Comparison of ENCODE assay signal across 8 mouse cellular contexts in genomic region chr19:45058841-45059240, GRCm38 (mm10). TPM values are rescaled to one million over a fixed set of nuclear protein-coding genes. Genes with fewer than 3 reads are reported as not detected.
DNase-seq lines count a peak whose midpoint lies in the region; ATAC-seq and TF ChIP-seq lines count a peak whose summit lies in the region.

No protein-coding gene starts in this region.

- H3K36me3 ChIP-seq in kidney, postnatal 0 days (ENCODE audit: insufficient read depth, low read length), result 0 out of 2 replicates have a peak, but pooled peaks cover 3% of the 10 kb centered on the region
- H3K36me3 ChIP-seq in embryonic facial prominence, embryonic 12.5 days, result 0 out of 2 replicates have a peak, but pooled peaks cover under 1% of the 10 kb centered on the region
- H3K36me3 ChIP-seq in intestine, embryonic 15.5 days, result 0 out of 2 replicates have a peak, but pooled peaks cover 2% of the 10 kb centered on the region
- H3K36me3 ChIP-seq in myocyte (ENCODE audit: control insufficient read depth, insufficient read depth), result no peaks in the 10 kb centered on the region

- no peak for TF ChIP-seq POLR2A in myocyte (IDR thresholded peaks at IDR 0.05; ENCODE audit: insufficient read length, low read depth)

- H3K27ac ChIP-seq in kidney, postnatal 0 days, result peak overlapping the region; percentile 90
- H3K27ac ChIP-seq in embryonic facial prominence, embryonic 12.5 days, result peak overlapping the region; percentile 96
- peak overlapping the region; percentile 98 for H3K27ac ChIP-seq in intestine, embryonic 15.5 days

- peak overlapping the region; percentile 22 for H3ac ChIP-seq in myocyte (ENCODE audit: control insufficient read depth, insufficient read length)

- ATAC-seq in kidney, postnatal 0 days (replicated peaks; ENCODE audit: low FRiP score, low read depth), result no peak
- ATAC-seq in embryonic facial prominence, embryonic 12.5 days (ENCODE audit: insufficient number of reproducible peaks, insufficient read depth, low FRiP score, low TSS enrichment), result no peak
- ATAC-seq in intestine, embryonic 15.5 days, result no peak; the same call in none of the 2 replicates

- peaks cover 13% of the 10 kb centered on the region for H3K4me1 ChIP-seq in kidney, postnatal 0 days (replicated peaks; ENCODE audit: insufficient read depth, low read length)
- H3K4me1 ChIP-seq in embryonic facial prominence, embryonic 12.5 days, result peaks cover 23% of the 10 kb centered on the region
- peaks cover 11% of the 10 kb centered on the region; the same call in 1 of the 2 replicates for H3K4me1 ChIP-seq in intestine, embryonic 15.5 days (replicated peaks)

- WGBS in kidney, postnatal 0 days, result under 1% methylated on average over 14 of the region's 14 CpGs
- whole genome bisulfite sequencing in embryonic facial prominence, embryonic 12.5 days, result under 1% methylated on average over 14 of the region's 14 CpGs
- under 1% methylated on average over 14 of the region's 14 CpGs for WGBS in intestine, embryonic 15.5 days

- 0 out of 2 replicates have a peak, but pooled peaks cover under 1% of the 10 kb centered on the region for H3K27me3 ChIP-seq in kidney, postnatal 0 days (ENCODE audit: insufficient read depth, low read length)
- H3K27me3 ChIP-seq in embryonic facial prominence, embryonic 12.5 days, result peaks cover under 1% of the 10 kb centered on the region
- H3K27me3 ChIP-seq in intestine, embryonic 15.5 days (replicated peaks), result no peaks in the 10 kb centered on the region; the same call in 1 of the 2 replicates
- no peaks in the 10 kb centered on the region for H3K27me3 ChIP-seq in myocyte (ENCODE audit: control insufficient read depth, insufficient read depth, insufficient read length)

- peak overlapping the region; percentile 41 for H3K4me3 ChIP-seq in kidney, postnatal 0 days (replicated peaks; ENCODE audit: low read depth, low read length)
- H3K4me3 ChIP-seq in embryonic facial prominence, embryonic 12.5 days, result peak overlapping the region; percentile 52
- peak overlapping the region; percentile 52 for H3K4me3 ChIP-seq in intestine, embryonic 15.5 days (replicated peaks)
- H3K4me3 ChIP-seq in myocyte, result peak overlapping the region; percentile 47

- peak overlapping the region; percentile 64 for H3K4me2 ChIP-seq in kidney, postnatal 0 days (ENCODE audit: low read length)
- H3K4me2 ChIP-seq in embryonic facial prominence, embryonic 12.5 days (replicated peaks), result peak overlapping the region; percentile 73
- H3K4me2 ChIP-seq in intestine, embryonic 15.5 days (replicated peaks), result peak overlapping the region; percentile 78
- peak overlapping the region; percentile 80 for H3K4me2 ChIP-seq in myocyte (ENCODE audit: low read depth)

- TF ChIP-seq CTCF in kidney, postnatal 0 days (IDR thresholded peaks at IDR 0.05; ENCODE audit: low read depth), result no peak

- peak overlapping the region; percentile 67 for H3K9ac ChIP-seq in kidney, postnatal 0 days (ENCODE audit: low read depth, low read length)
- peak overlapping the region; percentile 72 for H3K9ac ChIP-seq in embryonic facial prominence, embryonic 12.5 days
- peak overlapping the region; percentile 74 for H3K9ac ChIP-seq in intestine, embryonic 15.5 days

- H3K79me2 ChIP-seq in myocyte (ENCODE audit: control insufficient read depth, insufficient read depth), result no peaks in the 10 kb centered on the region

- no peaks in the 10 kb centered on the region for H3K9me3 ChIP-seq in kidney, postnatal 0 days (replicated peaks; ENCODE audit: low read length)
- no peaks in the 10 kb centered on the region for H3K9me3 ChIP-seq in embryonic facial prominence, embryonic 12.5 days
- no peaks in the 10 kb centered on the region for H3K9me3 ChIP-seq in intestine, embryonic 15.5 days

- DNase-seq in kidney, postnatal 0 days (ENCODE audit: low spot score), result no peak
- no peak for DNase-seq in kidney, postnatal 36 days
- DNase-seq in left cerebral cortex, adult 8-10 months (ENCODE audit: low spot score in 2 of 2), result no peak
- no peak for DNase-seq in retina, embryonic 14.5 days (ENCODE audit: low spot score)
- DNase-seq in ovary, adult 18-20 months (ENCODE audit: low spot score), result no peak

TF ChIP-seq in myocyte, 11 proteins besides CTCF, POLR2A, EP300 and RAD21:
- TF ChIP-seq SRF (IDR thresholded peaks at IDR 0.05; ENCODE audit: control insufficient read depth, insufficient read length, low read depth) (no peak), MAX (IDR thresholded peaks at IDR 0.05; ENCODE audit: low read depth) (no peak), TCF12 (IDR thresholded peaks at IDR 0.05; ENCODE audit: insufficient read depth, poor library complexity, severe bottlenecking) (no peak), MYOD1 (IDR thresholded peaks at IDR 0.05; ENCODE audit: control insufficient read depth in 1 of 3, insufficient read length in 2 of 3, low read depth in 2 of 3) (no peak), TCF3 (IDR thresholded peaks at IDR 0.05; ENCODE audit: insufficient read length, low read depth) (no peak), USF1 (IDR thresholded peaks at IDR 0.05; ENCODE audit: low read depth) (no peak), POLR2AphosphoS2 (IDR thresholded peaks at IDR 0.05; ENCODE audit: insufficient read length, low read depth) (no peak), CEBPB (IDR thresholded peaks at IDR 0.05; ENCODE audit: insufficient read depth, poor library complexity, severe bottlenecking) (no peak), E2F4 (IDR thresholded peaks at IDR 0.05; ENCODE audit: insufficient read depth) (no peak), REST (IDR thresholded peaks at IDR 0.05; ENCODE audit: insufficient read depth, insufficient read length) (no peak), MYOG (IDR thresholded peaks at IDR 0.05; ENCODE audit: control insufficient read depth in 1 of 3, insufficient read depth in 1 of 3, insufficient read length in 2 of 3, low read depth in 2 of 3) (no peak)

RNA-seq across cellular contexts. Expression of gene Sfxn3, which starts 11.5 kb away (rescaled TPM):
- 28.4 and 29.0 TPM in 2 replicates for polyA plus RNA-seq in kidney, postnatal 0 days (2015; fragmentation: Nextera tagmentation; extraction: Ambion mirVana)
- polyA plus RNA-seq in embryonic facial prominence, embryonic 12.5 days (2016; fragmentation: Nextera tagmentation; extraction: Ambion mirVana), result 24.3 and 25.1 TPM in 2 replicates
- polyA plus RNA-seq in intestine, embryonic 15.5 days (2015; fragmentation: Nextera tagmentation; extraction: Ambion mirVana), result 19.0 and 19.4 TPM in 2 replicates
- polyA plus RNA-seq in myocyte (2012; fragmentation: generic; extraction: Trizol), result 43.4 TPM
- total RNA-seq in left cerebral cortex, adult 8-10 months (2022), result 100 to 1,000 TPM; 111 to 132 (median 121) TPM

RNA-seq across cellular contexts. Expression of gene Pdzd7, which starts 13.3 kb away (rescaled TPM):
- 0.43 and 0.80 TPM in 2 replicates for polyA plus RNA-seq in kidney, postnatal 0 days (2015; fragmentation: Nextera tagmentation; extraction: Ambion mirVana)
- polyA plus RNA-seq in embryonic facial prominence, embryonic 12.5 days (2016; fragmentation: Nextera tagmentation; extraction: Ambion mirVana), result 0.29 and 0.52 TPM in 2 replicates
- polyA plus RNA-seq in intestine, embryonic 15.5 days (2015; fragmentation: Nextera tagmentation; extraction: Ambion mirVana), result 0.40 and 0.43 TPM in 2 replicates
- polyA plus RNA-seq in myocyte (2012; fragmentation: generic; extraction: Trizol), result 5.0 TPM
- 1 to 10 TPM; 5.5 to 6.2 (median 5.7) TPM for total RNA-seq in left cerebral cortex, adult 8-10 months (2022)

RNA-seq across cellular contexts. Expression of gene Kazald1, which starts 16.2 kb away (rescaled TPM):
- 23.6 and 25.0 TPM in 2 replicates for polyA plus RNA-seq in kidney, postnatal 0 days (2015; fragmentation: Nextera tagmentation; extraction: Ambion mirVana)
- polyA plus RNA-seq in embryonic facial prominence, embryonic 12.5 days (2016; fragmentation: Nextera tagmentation; extraction: Ambion mirVana), result 7.0 and 8.4 TPM in 2 replicates
- 1.5 and 1.8 TPM in 2 replicates for polyA plus RNA-seq in intestine, embryonic 15.5 days (2015; fragmentation: Nextera tagmentation; extraction: Ambion mirVana)
- polyA plus RNA-seq in myocyte (2012; fragmentation: generic; extraction: Trizol), result 1.4 TPM
- total RNA-seq in left cerebral cortex, adult 8-10 months (2022), result 1 to 10 TPM; 5.1 to 7.0 (median 5.7) TPM

RNA-seq across cellular contexts. Expression of gene Lzts2, which starts 44.6 kb away (rescaled TPM):
- polyA plus RNA-seq in kidney, postnatal 0 days (2015; fragmentation: Nextera tagmentation; extraction: Ambion mirVana), result 58.6 and 69.5 TPM in 2 replicates
- polyA plus RNA-seq in embryonic facial prominence, embryonic 12.5 days (2016; fragmentation: Nextera tagmentation; extraction: Ambion mirVana), result 107 and 112 TPM in 2 replicates
- 56.9 and 63.2 TPM in 2 replicates for polyA plus RNA-seq in intestine, embryonic 15.5 days (2015; fragmentation: Nextera tagmentation; extraction: Ambion mirVana)
- polyA plus RNA-seq in myocyte (2012; fragmentation: generic; extraction: Trizol), result 66.1 TPM
- 10 to 100 TPM; 40.8 to 44.6 (median 43.3) TPM for total RNA-seq in left cerebral cortex, adult 8-10 months (2022)

RNA-seq across cellular contexts. Expression of gene Mrpl43, which starts 52.6 kb away (rescaled TPM):
- polyA plus RNA-seq in kidney, postnatal 0 days (2015; fragmentation: Nextera tagmentation; extraction: Ambion mirVana), result 78.9 and 79.9 TPM in 2 replicates
- polyA plus RNA-seq in embryonic facial prominence, embryonic 12.5 days (2016; fragmentation: Nextera tagmentation; extraction: Ambion mirVana), result 74.5 and 75.8 TPM in 2 replicates
- 73.8 and 76.7 TPM in 2 replicates for polyA plus RNA-seq in intestine, embryonic 15.5 days (2015; fragmentation: Nextera tagmentation; extraction: Ambion mirVana)
- polyA plus RNA-seq in myocyte (2012; fragmentation: generic; extraction: Trizol), result 81.3 TPM
- total RNA-seq in left cerebral cortex, adult 8-10 months (2022), result 10 to 100 TPM; 37.3 to 43.8 (median 39.8) TPM
